Mouse (Mus musculus): ENCODE data around the gene Rpa2.
A peak's percentile ranks its signal among the peaks of the same experiment; 100 is the strongest.
"Not testable (repeated sequence)": the region's sequence is repeated elsewhere in the genome, so short reads cannot be mapped to it uniquely, and the experiment has no call there.

Gene Rpa2

GRCm38 (mm10) chr4:132767914-132768876, at the start of gene Rpa2:
Rpa2 (plus strand) TSS chr4:132768332.
- peak; percentile 97 to 98 for DNase-seq (ENCODE audit: low spot score in 2 of 2)

GRCm38 (mm10) chr4:132728233-132728632, 39.9 kb upstream of the Rpa2 start:
- DNase-seq (ENCODE audit: low spot score in 2 of 2) = no peak

GRCm38 (mm10) chr4:132731616-132732015, 36.5 kb upstream of the Rpa2 start:
- no peak for DNase-seq (ENCODE audit: low spot score in 2 of 2)

GRCm38 (mm10) chr4:132732148-132732684, 35.9 kb upstream of the Rpa2 start, which contains the start of gene Xkr8:
Xkr8 (minus strand) TSS chr4:132732546.
- DNase-seq (ENCODE audit: low spot score in 2 of 2) = peak; percentile 57 to 81

- no peak for DNase-seq (ENCODE audit: low spot score in 2 of 2)
Measured at GRCm38 (mm10) chr4:132733071-132733770, 34.9 kb upstream of the Rpa2 start.

- DNase-seq (ENCODE audit: low spot score in 2 of 2) = no peak
Measured at GRCm38 (mm10) chr4:132734766-132735165, 33.4 kb upstream of the Rpa2 start.

GRCm38 (mm10) chr4:132735389-132735788, 32.7 kb upstream of the Rpa2 start:
- DNase-seq (ENCODE audit: low spot score in 2 of 2) = no peak

- no peak for DNase-seq (ENCODE audit: low spot score in 2 of 2)
Measured at GRCm38 (mm10) chr4:132735894-132736293, 32.2 kb upstream of the Rpa2 start.

GRCm38 (mm10) chr4:132737154-132737553, 31.0 kb upstream of the Rpa2 start:
- not testable (repeated sequence) for DNase-seq (ENCODE audit: low spot score in 2 of 2)

GRCm38 (mm10) chr4:132741491-132741890, 26.6 kb upstream of the Rpa2 start:
- no peak for DNase-seq (ENCODE audit: low spot score in 2 of 2)

- DNase-seq (ENCODE audit: low spot score in 2 of 2) = no peak
Measured at GRCm38 (mm10) chr4:132743992-132744911, 23.9 kb upstream of the Rpa2 start.

- DNase-seq (ENCODE audit: low spot score in 2 of 2) = no peak
Measured at GRCm38 (mm10) chr4:132746911-132747517, 21.1 kb upstream of the Rpa2 start.

GRCm38 (mm10) chr4:132747664-132748259, 20.4 kb upstream of the Rpa2 start:
- no peak for DNase-seq (ENCODE audit: low spot score in 2 of 2)

- no peak for DNase-seq (ENCODE audit: low spot score in 2 of 2)
Measured at GRCm38 (mm10) chr4:132748778-132749177, 19.4 kb upstream of the Rpa2 start.

- DNase-seq (ENCODE audit: low spot score in 2 of 2) = no peak
Measured at GRCm38 (mm10) chr4:132749258-132749982, 18.7 kb upstream of the Rpa2 start.

GRCm38 (mm10) chr4:132752992-132753391, 15.1 kb upstream of the Rpa2 start:
- DNase-seq (ENCODE audit: low spot score in 2 of 2) = no peak

- DNase-seq (ENCODE audit: low spot score in 2 of 2) = peak; percentile 36 to 58
Measured at GRCm38 (mm10) chr4:132756974-132757373, 11.2 kb upstream of the Rpa2 start, which contains the start of gene Smpdl3b. Smpdl3b (minus strand) TSS chr4:132757252.

- no peak for DNase-seq (ENCODE audit: low spot score in 2 of 2)
Measured at GRCm38 (mm10) chr4:132757633-132758351, 10.3 kb upstream of the Rpa2 start.

- no peak for DNase-seq (ENCODE audit: low spot score in 2 of 2)
Measured at GRCm38 (mm10) chr4:132760296-132760695, 7.8 kb upstream of the Rpa2 start.
